Mouse (Mus musculus) R1 (cell line): Measurements from ENCODE around the gene Scp2.
"Not testable (repeated sequence)": the region's sequence is repeated elsewhere in the genome, so short reads cannot be mapped to it uniquely, and the experiment has no call there.

Source experiments
- DNase-seq: peaks from one replicate; pipeline ENCODE4 v3.0.0-alpha.2; 2018; ENCODE audit warnings: low read depth, low spot score

Scp2 gene

DNA sequence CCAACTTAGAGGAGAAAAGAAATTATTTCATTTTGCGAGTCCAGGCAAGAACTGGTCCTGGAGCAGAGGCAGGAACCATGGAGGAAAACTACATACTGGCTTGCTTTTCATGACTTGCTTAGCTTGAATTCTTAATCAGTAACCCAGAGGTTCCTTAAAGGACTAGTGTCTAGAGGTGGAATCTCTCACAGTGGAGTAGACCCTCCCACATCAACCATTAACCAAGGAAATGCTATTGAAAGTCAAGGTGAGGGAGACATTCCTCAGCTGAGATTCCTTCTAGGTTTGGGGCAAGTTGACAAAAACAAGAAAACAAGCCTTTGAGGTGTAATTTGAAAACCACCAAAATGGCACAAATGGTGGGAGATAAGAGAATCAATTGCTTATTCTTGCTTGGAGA lies at the start of gene Scp2:
TSS of gene Scp2 (minus strand) at position 119 of the 400 bp plus-strand sequence.
- DNase-seq, result peak; percentile 58

DNA sequence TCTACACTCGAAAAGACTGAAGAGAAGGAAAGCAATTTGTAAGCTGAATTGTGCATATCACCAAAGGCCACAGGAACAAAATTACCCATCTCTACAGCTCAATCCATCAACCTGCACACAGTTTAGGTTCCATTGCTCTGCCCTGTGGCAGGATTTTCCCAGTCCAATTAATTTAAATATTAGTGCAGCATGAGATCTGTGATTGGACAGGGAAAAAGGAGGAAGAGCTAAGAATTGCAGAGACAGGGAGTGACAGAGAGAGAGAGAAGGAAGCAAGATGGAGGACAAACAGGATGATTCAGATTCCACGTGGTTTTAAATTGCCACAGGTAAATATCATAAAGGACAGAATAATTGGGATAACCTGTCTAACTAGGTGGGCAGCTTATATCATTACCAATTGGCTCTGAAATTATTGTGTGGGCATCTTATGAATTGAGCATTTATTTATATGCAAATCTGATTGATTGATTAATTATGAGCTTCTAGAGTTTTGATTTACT lies 48.1 kb upstream of the Scp2 start:
- DNase-seq, result peak; percentile 50

DNA sequence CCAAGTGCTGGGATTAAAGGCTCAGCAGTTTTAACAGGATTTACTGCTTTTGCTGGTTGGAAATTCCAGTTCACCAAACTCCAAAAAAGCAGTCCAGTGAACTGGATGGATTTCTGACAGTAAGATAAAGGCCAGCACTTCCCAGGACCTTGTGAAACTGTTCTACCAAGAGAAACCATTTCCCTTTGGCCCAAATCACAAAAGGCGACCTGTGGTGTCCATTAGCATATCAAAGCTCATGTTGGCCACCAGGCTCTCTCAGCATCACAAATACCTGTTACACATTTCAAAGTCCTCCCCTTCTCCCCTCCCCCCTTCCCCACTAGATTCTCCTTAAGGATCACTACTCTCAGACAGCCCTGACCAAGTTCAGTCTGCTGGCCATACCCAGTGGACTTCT lies 37.5 kb upstream of the Scp2 start:
- DNase-seq, result peak; percentile 99

DNA sequence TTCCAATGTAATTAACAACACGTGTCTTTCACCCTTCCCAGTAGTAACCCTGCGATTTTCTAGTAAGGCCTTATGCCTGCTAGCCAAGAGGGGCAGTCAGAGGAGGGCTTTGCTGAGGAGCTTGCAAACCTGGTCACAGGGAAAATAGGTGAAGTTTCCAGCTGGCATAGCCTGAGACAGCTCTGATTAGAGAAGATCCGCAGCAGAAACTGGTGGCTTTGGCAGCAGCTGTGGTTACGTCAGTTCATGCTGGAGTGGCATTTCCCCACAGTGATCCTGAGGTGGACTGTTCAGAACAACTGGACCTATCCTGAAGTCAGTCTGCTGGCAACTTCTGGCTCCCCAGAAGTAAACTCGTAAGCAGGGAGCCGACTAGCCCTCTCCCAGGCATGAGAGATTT lies 23.3 kb upstream of the Scp2 start:
- DNase-seq, result no peak

DNA sequence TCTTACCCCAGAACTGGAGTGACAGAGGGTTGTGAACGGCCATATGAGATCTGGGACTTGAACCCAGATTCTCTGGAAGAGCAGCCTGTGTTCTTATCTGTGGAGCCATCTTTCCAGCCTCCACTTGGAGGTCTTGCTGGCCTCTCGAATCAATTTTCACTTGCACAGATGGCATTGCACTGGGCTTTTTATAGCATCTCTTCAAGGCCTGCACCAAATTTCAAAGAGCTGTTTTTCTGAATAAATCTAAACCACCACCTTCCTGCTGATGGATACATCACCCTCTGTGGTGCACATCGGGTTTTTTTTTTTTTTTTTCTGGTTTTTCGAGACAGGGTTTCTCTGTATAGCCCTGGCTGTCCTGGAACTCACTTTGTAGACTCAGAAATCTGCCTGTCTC lies 22.1 kb upstream of the Scp2 start:
- no peak for DNase-seq

DNA sequence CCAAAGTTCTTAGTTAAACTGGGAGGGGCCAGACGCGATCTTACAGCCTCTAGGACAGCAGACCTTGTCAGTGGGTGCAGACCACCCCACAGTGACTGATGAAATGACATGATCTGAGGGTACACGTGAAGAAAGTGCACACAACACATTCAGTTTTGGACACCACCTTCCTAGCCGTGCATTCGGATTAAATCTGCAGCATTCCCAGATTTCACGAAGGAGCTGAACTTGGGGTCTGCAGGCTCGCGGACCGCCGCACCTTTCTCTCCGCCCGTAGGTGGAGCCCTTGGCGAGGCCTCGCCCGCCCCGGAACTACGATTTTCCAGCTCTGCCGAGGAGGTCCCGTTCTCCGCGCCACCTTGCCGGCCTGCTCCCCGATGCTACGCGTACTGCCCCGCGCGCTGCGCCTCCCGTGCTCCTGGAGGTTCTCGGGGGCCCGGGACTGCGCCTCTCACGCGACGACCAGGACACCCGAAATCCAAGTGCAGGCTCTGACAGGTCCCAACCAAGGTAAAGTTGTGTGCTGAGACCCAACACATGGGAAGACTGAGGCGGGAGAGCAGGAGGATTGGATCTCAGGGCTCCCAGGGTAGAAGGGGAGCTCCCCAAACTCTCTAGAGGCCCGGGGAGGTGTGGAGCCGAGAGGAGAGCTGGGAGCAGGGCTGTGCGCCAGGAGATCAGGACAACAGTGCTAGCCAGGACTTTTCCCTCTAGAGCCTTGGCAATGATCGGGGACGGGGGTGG lies 20.5 kb upstream of the Scp2 start, which contains the start of gene Echdc2:
TSS of gene Echdc2 (plus strand) at position 286 of the 744 bp plus-strand sequence.
- DNase-seq, result peak; percentile 64

DNA sequence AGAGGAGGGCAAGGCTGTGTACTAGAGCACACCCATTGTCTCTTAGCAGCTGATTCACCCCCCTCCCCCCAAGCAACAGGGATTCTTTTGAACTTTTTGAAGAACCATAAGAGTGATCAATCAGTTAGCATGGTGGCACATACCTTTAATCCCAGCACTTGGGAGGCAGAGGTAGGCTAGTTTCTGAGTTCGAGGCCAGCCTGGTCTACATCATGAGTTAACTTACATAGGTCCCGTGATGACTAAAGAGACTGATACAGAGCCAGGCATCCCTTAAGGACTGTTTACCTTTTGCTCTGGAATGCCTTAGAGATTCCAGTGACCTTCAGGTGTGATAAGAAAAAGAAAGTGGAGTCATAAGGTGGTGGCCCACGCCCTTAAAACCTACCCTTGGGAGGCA lies 18.5 kb upstream of the Scp2 start:
- peak; percentile 67 for DNase-seq

DNA sequence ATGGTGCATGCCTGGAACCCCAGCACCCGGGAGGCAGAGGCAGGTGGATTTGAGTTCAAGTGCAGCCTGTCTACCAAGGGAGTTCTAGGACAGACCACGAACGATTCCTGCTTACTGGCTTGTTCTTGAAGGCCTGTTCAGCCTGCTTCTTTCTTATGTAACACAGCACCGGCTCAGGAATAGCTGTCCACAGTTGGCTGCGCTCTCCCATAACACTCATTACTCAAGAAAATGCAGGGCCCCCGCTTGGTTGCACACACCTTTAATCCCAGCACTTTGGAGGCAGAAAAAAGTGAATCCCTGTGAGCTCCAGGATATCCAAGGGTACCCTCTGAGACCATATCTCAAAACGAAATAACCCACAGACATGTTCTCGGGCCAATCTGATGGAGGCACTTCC lies 17.1 kb upstream of the Scp2 start:
- no peak for DNase-seq

DNA sequence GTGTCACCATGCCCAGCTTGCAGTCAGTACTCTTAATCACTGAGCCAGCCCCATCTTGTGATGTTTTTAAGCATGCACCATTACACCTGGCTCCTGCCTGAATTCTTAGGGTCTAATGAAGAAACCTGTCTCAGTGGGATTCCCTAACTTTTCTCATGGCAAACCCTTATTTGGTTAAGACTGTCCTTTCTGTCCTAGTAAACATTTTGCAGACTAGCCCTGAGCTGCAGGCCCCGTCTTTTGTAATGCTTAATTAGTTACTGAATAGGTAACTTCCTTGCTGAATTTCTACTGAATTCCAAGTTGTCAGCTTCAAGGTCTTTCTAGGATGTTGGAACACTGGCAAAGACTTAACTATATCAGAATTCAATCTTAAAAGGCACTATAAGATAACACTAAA lies 10.3 kb upstream of the Scp2 start:
- peak; percentile 76 for DNase-seq

DNA sequence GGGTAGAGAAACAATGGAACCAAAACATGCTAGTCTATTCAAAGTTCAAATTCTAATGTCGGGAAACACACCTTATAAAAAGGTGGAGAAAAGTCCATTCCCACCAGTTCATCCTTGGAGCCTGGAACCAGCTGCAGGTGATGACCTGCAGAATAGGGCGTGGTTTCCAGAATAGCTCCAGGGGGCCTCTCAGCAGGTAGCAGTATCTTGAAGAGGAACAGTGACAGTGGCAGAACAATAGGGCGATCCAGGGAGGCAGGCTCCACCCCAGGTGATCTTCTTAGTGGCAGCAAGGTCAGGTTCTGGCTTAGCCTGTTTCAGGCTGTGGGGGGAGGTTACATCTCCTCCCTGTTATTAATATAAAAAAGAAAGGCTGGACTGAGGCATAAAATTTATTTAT lies 756 bp upstream of the Scp2 start:
- peak; percentile 73 for DNase-seq

DNA sequence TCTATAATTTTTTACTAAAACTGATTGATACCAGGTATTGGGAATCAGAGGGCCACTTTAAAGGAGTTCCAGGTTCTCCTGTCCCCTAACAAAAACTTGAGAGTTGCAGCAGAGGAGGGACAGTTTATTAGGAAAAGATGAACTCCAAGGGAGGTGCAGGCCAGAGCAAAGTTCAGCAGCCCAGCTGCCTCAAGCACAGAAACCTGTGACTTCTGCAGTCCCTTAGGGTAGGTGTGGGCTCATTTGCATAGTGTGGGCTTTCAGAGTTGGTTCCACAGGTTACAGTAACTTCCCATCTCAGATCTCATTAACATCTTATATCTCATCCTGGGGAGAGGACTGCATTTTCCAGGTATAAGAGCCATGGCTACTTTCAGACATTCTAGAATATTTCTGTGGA lies 1.0 kb downstream of the Scp2 start:
- no peak for DNase-seq

DNA sequence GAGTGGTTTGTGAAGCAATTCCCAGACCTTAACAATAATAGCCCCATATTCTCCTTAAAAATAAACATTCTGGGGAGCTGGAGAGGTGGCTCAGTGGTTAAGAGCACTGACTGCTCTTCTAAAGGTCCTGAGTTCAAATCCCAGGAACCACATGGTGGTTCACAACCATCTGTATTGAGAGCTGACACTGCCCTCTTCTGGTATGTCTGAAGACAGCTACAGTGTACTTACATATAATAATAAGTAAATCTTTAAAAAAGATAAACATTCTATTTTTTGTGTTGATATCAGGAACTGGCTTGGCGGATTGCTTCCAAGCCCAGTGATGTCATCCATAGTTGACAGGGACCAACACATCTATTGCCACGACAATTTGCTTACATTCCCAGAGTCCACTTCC lies 1.6 kb downstream of the Scp2 start:
- DNase-seq, result not testable (repeated sequence)

DNA sequence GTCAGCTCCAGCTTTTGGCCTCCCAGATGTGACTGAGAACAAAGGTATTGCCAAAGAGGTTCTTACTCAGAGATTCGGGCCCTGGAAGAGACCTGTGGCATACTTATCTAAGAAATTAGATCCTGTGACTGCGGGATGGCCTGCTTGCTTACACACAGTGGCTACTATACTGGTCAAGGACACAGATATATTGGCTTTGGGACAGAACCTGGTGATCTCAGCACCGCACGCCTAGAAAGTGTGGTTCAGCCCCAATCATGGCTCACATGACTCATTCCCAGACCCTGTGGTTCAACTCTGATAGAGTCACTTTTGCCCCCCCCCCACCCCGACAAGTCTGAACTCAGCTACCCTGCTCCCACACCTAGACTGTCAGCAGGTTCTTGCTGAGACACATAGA lies 7.9 kb downstream of the Scp2 start:
- DNase-seq, result no peak

DNA sequence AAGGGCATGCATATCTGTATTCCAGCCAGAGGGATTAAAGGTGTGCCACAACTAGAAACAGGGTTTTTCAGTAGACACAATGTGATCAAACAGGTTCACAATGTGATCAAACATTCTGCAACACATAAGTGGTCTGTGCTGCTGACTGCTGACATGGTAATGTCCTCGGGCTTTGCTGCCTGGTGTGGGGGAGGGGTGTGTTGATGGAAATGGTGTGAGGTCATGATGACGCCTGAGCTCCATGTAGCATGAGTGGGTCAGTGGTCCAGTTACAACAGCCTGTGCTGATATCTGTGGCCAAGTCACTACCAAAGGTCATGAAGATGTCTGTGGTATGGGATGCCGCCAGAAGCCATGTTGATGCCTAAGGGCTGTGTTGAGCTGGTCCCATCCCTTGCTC lies 14.3 kb downstream of the Scp2 start:
- DNase-seq, result no peak

DNA sequence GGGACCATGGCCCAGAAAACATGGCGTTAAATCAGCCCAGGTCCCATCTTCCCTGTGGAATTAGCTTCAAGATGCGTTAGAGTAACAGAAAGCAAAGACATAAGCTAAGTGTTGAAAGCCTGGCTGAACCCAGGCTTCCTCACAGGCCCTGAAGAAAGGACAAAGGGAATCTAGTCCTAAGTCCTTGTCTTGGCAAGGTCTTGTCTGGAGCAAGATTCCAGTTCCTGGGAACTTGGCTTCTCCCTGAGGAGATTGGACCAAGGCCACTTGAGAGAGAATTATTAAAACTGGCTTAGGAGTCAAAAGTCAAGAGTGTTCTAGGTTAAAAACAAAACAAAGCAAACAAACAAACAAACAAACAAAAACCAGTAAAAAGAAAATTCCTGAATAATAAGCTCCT lies 16.5 kb downstream of the Scp2 start:
- DNase-seq, result no peak

DNA sequence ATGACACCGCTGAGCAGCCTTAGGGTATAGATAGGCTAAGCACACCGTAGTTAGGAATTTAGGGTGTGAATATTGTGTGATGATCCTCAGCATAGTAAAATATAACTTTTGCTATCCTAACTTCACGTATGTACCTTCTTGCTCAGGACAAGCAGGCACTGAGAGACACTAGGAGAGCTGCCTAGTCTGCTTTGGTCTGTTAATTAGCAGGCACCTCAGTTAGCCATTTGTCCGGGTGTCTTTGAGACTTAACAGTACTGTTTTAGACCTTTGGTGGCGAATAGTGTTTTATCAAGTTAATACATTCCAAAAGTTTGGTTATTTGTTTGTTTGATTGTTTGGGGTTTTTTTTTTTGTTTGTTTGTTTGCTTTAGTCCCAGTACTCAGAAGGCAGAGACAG lies 17.3 kb downstream of the Scp2 start:
- DNase-seq, result no peak

DNA sequence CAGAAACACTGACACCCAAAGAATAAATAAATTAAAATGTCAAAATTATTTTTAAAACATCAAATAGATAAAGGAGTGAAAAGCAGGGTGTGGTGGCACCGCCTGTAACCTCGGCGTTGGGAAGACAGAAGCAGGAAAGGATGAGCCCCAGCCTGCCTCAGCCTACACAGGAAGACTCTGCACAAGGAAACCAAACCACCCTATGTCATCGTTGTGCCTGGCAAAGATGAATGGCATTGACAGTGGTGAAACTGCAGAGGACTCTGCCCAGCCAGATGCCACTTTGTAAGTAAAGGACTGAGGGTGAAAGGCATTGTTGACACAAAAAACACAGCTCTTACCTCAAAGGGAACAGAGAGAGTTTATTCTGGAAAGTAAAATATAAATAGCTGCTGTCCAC lies 18.5 kb downstream of the Scp2 start:
- no peak for DNase-seq

DNA sequence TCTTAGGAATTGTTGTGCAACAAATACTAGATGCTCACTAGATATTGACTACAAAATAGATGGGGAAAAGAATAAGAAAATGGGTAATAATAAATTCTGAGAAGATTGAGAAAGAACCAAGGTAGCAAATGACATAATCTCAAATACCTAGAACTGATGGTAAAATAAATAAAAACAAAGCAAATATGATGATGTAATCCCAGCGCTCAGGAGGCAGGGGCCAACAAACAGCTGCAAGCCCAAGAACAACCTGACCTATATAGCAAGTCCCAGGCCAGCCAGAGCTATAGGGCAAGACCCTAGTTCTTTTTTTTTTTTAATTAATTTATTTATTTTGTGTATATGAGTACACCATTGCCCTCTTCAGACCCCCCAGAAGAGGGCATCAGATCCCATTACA lies 20.7 kb downstream of the Scp2 start:
- no peak for DNase-seq

DNA sequence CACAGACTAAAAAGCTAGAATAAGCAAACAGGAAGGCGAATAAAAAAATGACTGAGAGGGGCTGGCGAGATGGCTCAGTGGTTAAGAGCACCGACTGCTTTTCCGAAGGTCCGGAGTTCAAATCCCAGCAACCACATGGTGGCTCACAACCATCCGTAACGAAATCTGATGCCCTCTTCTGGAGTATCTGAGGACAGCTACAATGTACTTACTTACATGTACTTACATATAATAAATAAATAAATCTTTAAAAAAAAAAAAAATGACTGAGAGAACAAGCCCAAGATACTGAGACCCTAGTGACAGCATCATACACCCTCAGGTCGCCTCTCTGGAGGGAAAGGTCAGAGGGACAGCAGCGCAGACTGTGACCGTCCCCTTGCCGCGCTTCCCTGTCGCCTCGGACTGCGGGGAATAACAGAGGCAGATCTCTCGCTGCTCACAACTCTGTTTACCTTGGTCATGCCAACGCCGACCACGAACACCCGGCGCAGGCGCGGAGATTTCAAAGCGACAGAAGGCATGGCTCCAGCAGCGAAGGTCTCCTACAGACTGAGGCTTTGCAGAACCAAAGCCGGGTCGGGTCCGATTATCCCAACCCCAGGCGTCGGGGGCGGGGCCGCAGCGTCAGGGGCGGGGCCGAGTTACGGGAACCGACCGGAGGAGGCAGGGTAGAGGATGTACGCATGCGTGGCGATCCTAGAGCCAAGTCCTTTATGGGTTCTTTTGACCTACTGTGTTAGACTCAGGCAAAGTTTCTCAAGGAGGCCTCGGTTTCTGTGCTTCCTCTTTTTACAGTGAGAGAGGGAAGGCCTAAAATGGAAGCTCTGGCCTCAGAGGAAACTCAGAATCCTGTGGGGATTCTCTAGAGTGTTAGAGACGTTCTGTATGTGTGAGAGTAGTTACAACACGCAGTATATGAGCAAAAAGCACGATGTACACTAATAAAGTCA lies 26.6 kb downstream of the Scp2 start:
- peak; percentile 96 for DNase-seq

DNA sequence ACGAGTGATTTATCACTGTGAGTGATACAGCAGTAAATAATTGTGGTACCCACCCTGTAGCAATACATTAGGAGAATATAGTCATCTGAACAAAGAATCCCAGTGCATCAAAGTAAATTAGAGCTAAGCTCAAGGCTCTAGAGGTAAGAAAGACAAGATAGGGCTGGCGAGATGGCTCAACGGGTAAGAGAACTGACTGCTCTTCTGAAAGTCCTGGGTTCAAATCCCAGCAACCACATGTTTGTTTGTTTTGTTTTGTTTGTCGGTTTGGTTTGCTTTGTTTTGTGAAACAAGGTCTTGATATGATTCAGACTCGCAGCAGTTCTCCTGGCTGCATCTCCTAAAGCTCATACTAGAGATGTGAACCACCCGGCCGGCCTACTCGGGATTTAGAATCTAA lies 27.3 kb downstream of the Scp2 start:
- DNase-seq, result peak; percentile 27

DNA sequence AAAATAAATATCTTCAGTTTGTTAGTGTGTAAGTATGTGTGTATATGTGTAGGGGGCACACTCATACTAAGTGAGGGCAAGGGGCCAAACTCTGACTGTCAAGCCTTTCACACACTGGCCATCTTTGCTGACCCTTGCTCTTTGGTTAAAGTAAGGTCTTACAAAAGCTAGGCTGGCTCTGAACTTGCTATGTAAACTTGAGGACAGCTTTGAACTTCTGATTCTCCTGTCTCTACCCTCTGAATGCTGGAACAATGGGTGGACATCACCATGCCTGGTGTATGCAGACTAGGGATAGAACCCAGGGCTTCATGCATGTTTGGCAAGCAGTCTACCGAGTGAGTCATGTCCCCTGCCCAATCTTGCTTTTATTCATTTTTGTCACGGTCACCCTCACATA lies 28.3 kb downstream of the Scp2 start:
- no peak for DNase-seq

DNA sequence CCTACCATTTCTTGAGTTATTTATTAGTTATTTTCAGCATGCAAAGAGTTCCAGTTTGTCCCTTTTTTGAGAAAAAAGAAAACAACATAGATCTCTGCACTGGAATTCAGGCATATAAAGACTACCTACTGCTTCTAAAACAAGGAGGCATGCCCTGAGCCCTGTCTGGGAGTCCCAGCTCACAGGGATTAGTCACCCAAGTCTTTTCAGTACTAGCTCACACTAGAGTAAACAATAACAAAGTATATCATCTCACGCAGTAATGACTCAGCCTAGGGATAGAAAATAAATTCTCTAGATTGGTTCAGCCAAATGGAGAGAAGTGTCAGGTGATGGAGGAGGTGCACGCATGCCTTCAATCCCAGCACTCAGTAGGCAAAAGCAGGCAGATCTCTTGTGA lies 34.1 kb downstream of the Scp2 start:
- no peak for DNase-seq

DNA sequence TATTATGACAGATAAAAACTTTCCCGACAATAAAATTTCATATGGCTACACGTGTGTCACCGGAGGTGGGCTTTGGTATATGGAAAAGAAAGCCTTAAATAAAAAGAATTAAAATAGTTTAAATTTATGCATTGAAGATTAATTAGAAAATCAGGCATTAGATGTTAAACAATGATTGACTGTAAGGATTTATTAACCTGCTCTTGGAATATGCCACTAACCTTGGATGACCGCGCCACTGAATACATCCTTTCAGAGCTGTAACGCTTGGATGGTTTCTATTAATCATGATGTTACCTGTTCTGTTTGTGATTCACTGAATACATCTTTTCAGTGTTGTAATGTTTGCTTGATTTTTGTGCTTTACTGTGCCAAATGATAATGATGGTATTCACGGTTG lies 35.1 kb downstream of the Scp2 start:
- no peak for DNase-seq
